Mouse (Mus musculus) heart, adult 9 months (tissue): Measurements from ENCODE around the gene Syngr2.
"Not testable (repeated sequence)": the region's sequence is repeated elsewhere in the genome, so short reads cannot be mapped to it uniquely, and the experiment has no call there.

Source experiments
- DNase-seq, 2 experiments: peaks; one replicate each; pipeline ENCODE4 v3.0.0; 2022; ENCODE audit warnings: low spot score in 2 of 2

Syngr2 gene

DNA sequence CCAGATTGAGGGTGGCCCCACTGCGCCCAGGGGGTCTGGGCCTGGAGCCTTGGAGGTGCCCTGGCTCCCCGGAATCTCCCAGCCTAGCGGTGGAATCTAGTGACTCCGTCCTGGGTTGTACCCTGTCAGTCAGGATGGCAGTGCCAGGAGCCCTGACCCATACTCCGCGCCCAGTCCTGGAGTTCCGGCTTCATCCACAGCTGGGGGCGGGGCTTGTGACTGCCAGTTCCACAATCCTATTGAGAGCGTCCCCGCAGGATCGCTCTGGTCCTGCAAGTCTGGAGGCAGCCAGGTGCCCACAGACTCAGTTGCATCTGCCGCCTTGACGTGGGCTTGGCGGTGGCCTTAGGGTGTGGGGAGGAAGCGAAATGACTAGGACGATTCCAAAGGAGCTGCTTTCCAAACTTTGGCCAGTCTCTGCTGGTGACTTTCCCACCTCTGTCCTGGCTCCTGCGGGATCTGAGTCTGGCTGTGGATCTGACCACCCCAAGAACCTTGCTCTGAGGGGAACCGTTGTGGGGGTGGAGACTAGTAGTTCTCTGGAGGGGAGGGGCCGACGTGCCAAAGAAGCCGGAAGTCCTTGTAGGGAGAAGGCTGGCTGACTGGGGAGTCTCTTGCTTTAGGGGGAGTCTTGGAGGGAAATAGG is 1.1 kb downstream of the Syngr2 start:
- peak; percentile 83 to 87 for DNase-seq

DNA sequence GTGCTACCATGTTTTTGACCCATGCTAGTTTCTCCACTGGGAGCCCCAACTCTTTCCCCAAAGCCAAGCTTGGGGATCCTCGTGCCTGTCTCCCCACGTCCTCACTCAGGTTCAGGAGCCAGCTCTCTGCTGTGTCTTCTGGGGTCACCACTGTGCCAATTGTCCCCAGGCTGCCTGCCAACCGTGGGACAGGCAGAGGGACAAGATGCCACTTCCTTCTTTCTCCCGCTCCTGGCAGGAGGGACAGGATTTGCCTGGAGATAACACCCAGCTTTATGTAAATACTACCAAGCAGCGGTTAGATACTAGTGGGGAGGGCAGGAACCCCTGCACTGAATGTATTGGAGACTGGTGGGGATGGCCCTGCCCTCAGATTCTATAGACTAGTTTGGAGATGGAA is 4.4 kb downstream of the Syngr2 start:
- DNase-seq = no peak

DNA sequence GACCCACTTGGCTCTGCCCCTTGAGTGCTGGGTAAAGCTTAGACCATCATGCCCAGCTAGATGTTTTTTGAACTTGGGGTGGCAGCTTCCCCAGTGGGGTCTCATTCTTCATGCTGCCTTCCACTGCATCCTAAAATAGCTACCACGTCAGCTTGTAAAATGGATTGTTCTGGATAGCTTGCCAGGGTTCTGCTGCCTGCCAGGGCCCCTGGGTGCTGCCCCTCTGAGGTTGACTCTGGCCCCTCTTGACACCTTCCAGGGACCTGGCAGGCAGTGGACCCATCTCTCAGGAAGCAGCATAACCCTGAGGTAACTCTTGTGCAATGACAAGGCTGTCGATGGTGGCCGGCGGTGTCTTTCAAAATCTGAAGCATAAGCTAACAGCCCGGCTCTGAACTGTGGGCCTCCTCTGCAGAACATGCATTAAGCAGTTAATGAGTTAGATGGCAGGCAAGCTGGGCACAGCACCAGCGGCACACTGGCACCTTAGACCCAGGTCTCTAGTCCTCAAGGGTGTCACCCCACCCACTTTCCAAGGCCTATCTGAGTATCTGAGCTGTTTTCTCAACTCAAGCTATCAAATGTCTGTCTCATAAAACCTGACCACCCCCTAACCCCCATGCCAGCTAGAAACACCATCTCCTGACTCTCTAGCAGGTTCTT is 5.4 kb downstream of the Syngr2 start:
- DNase-seq = no peak

DNA sequence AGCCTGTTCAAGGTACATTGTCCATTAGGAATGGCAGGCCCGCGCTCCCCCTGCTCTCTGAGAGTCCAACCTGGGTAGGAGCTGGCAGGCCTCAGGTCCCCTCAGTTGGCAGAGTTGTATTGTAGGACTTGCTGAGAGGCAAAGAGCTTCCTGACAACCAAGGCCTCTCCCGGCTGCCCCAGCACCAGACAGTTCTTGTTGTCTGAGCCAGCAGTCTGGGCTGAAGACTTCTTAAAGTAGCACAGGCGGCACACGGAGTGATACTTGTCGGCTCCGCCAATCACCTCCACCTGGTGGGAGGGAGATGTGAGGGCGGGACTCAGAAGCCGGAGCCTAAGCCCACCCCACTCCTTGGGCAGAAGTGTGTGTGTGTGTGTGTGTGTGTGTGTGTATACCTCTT is 6.4 kb downstream of the Syngr2 start:
- not testable (repeated sequence) for DNase-seq

- no peak for DNase-seq
These were observed 7.0 kb downstream of the Syngr2 start for GRCm38 (mm10) chr11:117816389-117816996.

GRCm38 (mm10) chr11:117819095-117819494 is 9.6 kb downstream of the Syngr2 start:
- peak; percentile 82 for DNase-seq

DNA sequence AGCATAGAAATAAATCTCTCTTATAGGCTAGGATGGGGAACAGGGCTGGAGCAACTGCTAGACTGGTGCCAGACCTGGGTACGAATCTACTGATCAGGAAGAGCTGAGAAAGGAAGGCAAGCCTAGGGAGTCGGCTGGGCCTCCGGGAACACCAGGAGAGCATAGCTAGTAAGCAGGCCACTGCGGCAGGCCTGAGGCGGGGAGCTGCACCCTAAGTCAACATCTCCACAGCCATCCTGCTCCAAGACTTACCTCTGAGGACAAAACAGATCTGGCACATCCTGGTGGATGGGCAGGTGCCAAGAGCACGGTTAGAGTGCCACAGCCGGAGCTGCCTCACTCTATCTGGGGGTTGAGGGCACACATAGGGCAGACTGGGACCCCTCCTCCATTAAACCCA is 10.7 kb downstream of the Syngr2 start:
- no peak for DNase-seq

GRCm38 (mm10) chr11:117821868-117822267 is 12.4 kb downstream of the Syngr2 start:
- DNase-seq = no peak

DNA sequence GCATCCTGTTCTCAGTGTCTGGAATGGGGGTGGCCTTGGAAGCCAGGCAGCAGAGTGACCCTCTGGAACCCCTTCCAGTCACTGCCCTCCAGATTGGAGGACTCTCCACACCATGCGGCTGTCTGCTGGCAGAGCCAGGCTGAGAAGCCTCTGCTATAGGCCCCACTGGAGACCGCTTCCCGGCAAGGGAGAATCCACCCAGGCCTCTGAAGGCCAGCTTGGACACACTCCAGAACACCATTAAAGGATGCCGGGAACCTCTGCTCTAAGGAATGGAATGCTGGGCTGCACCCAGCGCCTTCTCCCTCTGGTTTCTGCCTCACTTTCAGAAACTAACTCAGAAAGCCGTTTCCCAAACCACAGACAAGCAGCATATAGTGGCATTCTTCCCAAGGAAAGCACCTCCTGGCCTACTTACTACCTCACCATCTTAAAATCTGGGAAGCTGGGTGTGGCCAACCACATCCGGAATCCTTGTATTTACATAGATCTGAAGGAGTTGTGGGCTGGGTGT is 13.3 kb downstream of the Syngr2 start:
- DNase-seq = peak in 1 of 2 experiments; percentile 41

DNA sequence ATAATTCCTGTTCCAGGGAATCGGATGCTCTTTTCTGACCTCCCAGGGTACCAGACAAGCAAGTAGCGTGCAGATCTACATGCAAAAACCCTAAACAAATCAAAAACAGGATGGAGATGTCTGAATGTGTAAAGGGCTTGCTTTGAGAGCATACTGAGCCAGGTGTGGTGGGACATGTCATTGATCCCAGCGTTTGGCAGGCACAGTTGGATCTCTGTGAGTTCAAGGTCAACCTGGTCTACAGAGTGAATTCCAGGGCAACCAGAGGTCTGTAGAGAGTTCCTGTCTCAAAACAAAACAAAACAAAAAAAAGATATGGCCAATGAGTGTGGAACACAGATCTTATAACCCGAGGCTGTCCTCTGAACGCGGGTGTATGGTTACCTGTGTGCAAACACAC is 13.9 kb downstream of the Syngr2 start:
- DNase-seq = no peak

DNA sequence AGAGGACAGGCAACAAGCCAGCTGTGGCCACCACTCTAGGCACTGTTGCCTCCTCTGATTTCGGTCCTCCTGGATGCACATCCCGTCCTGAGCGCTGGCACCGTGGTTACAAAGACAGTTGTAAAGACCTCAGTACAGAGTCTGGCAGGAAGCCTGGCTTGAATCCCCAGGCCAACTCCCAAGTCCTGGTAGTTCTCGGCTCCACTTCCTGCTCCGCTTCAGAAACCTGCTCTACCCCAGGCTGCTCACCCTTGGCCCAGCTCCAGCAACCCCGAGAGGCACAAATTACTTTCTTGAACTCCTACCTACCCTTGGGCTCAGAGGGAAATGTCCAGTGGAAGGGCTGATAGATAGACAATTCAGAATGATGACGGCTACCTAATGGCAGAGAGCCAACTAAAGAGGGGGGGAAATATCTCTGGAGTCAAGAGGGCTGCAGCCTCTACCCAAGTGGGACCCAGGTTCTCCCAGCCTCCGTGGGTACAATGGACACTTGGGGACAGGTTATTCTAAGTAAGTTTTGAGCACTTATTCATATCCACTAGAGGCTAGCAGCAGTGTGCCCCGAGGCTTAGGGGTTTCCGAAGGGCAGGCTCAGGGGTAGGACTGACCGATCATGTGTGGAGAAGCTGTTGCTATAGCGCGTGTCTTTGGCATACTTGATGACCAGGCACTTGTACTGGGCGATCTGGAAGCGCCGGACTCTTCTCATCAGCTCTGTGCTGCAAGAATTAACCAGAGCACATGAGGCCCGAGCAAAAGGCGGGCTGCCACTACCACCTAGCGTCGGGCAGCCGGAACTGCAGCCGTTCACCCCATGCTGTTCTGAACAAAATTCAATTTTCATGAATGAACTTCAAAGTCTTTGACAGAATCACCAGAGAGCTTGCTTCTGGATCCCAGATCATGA is 14.8 kb downstream of the Syngr2 start:
- DNase-seq = peak; percentile 79 to 84

GRCm38 (mm10) chr11:117825333-117826101 is 16.0 kb downstream of the Syngr2 start, which contains the start of the genes Afmid and Tk1:
Gene Afmid (plus strand): TSS chr11:117825924.
Gene Tk1 (minus strand): TSS chr11:117826092.
- peak; percentile 65 to 66 for DNase-seq

GRCm38 (mm10) chr11:117826164-117826563 is 16.7 kb downstream of the Syngr2 start:
- DNase-seq = no peak

DNA sequence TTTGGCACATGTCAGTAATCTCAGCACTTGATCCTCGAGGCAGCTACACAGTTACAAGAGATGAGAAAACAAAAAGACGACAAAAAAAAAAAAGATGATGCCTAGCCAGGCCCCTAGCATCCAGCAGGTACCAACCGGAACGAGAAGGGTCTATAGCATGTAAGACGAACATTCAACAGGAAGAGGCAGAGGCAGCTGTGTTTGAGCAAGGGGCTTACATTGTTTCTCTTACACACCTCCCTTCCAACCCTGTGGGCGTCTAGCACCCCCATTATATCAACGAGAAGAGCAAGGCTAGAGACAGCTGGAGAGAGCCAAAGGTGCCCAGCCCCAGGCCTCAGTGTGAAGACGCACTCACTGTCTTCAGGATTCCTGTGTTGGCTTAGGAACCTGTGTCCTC is 17.4 kb downstream of the Syngr2 start:
- no peak for DNase-seq

DNA sequence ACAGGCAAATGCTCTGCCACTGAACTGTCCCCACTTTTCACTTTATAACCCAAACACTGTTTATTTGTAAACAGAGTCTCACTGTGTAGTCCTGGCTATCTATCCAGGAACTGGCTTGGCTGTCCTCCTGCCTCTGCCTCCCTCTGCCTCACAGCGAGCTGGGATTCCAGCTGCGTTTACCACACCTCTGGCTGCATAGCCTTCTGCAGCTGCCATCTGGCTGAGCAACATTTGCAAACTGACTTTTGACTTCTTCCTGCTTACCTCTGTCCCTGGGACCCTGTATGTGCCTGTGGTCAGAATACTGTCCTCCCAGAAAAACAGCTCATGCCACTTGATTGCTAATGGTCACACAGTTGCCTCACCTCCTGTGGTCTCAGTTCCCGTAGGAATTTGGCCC is 17.9 kb downstream of the Syngr2 start:
- no peak for DNase-seq

GRCm38 (mm10) chr11:117828149-117828887 is 18.9 kb downstream of the Syngr2 start:
- peak in 1 of 2 experiments; percentile 35 for DNase-seq

- peak; percentile 72 to 73 for DNase-seq
These were observed 19.6 kb downstream of the Syngr2 start for GRCm38 (mm10) chr11:117828888-117829604.

- peak in 1 of 2 experiments; percentile 35 for DNase-seq
These were observed 20.3 kb downstream of the Syngr2 start for GRCm38 (mm10) chr11:117829671-117830215.

DNA sequence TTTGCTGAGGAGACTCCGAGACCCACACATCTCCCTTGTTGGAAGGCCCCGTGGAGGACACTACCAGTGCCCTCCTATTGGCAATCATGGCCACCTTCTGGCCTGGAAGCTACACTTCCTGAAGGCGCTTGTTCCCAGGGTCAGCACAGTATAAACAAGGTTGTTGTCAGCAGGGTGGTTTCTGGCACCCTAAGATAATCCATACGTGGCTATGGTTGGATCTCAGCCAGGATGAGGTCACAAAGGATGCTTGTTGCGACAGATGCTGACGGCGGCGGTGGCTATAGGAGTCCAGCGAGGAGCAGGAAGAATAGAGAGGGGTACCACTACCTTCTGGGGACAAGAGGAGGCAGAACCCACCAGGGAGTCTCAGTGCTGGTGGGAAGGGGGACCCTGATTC is 20.9 kb downstream of the Syngr2 start:
- no peak for DNase-seq
